Mouse (Mus musculus) retina, postnatal 1 day (tissue): ENCODE data around the gene Gm28998.
"Not testable (repeated sequence)": the region's sequence is repeated elsewhere in the genome, so short reads cannot be mapped to it uniquely, and the experiment has no call there.

ENCODE experiments used
- DNase-seq: peaks from one replicate; pipeline ENCODE4 v3.0.0-alpha.2; 2012

Gm28998 gene

GRCm38 (mm10) chrY:7253487-7253886, at the start of gene Gm28998:
Gene Gm28998 (plus strand): TSS chrY:7253787.
- DNase-seq = not testable (repeated sequence)
